Mouse (Mus musculus): ENCODE measurements at regions not wholly inside any gene's neighbourhood (a gene's known extent, or its start where the extent isn't known, plus 50 kb on each side); places are given as distances from the start of the nearest gene placed in this dataset.

GRCm38 (mm10) chr3:120217710-120218109 lies 433.4 kb upstream of the Ptbp2 start:
- no peak for ATAC-seq (replicated peaks in 1 of 2; ENCODE audit: insufficient read depth in 1 of 2, low FRiP score in 2 of 2, low TSS enrichment in 1 of 2, low read depth in 1 of 2, poor library complexity in 2 of 2, severe bottlenecking in 2 of 2)

GRCm38 (mm10) chr3:120214616-120215250 lies 430.5 kb upstream of the Ptbp2 start:
- no peak for ATAC-seq (replicated peaks in 1 of 2; ENCODE audit: insufficient read depth in 1 of 2, low FRiP score in 2 of 2, low TSS enrichment in 1 of 2, low read depth in 1 of 2, poor library complexity in 2 of 2, severe bottlenecking in 2 of 2)

GRCm38 (mm10) chr3:120199403-120199802 lies 415.1 kb upstream of the Ptbp2 start:
- no peak for ATAC-seq (replicated peaks in 1 of 2; ENCODE audit: insufficient read depth in 1 of 2, low FRiP score in 2 of 2, low TSS enrichment in 1 of 2, low read depth in 1 of 2, poor library complexity in 2 of 2, severe bottlenecking in 2 of 2)

DNA sequence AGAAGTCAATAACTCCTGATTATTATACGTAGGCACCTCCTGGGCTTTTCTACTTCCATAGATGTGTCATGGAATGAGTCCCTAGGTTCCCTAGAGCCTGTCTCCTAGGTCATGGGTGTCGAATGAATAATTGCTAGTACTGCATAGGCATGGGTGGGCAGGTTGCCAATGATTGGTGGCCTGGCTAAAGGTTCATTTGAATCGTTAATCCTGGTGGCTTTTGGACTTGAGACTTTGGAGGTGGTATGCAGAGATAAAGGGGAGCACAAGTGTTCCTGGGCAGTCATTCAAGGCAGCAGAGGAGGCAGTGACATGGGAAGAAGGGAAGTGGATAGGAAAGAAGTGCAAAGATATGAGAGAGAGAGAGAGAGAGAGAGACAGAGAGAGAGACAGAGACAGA lies 410.2 kb upstream of the Ptbp2 start:
- ATAC-seq (replicated peaks in 1 of 2; ENCODE audit: insufficient read depth in 1 of 2, low FRiP score in 2 of 2, low TSS enrichment in 1 of 2, low read depth in 1 of 2, poor library complexity in 2 of 2, severe bottlenecking in 2 of 2) = no peak

DNA sequence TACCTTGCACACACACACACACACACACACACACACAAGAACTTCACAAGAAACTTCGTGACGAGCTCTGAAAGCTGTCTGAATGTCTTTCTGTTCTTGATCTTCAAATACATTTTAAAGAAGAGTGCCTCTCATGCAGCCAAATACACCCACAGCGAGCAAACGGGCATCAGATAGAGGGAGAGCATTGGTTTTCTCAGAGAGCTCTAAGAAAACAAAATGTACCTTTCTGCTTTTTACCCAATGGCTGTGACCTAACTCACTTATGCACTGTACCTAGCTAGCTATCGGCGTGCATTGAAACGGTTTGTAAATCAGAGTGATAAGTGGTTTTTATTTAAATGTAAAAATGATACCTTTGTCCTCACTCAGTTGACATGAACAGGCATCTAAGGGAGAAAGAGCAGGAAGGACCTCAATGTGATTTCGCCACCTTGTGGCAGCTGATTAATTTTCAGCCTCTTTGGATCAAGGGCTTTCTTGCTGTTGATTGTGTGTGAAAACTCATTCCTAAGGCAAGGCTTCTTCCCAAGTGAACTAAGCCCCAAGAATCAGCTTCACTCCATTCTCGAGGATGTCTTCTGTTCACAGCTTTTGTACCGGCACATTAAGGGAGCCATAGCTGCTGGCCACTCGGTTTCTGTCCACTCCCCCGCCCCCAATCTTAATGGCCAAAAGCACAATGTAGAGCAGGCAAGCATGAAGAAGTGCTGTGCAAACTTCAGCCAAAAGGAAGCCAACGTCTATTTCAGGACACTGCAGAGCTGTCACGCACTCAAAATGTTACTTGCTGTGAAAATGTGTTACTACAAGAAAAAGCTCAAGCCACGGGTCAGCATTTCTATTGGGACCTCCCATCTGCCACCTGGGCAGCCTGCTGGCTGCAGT lies 408.4 kb upstream of the Ptbp2 start:
- peak; percentile 21 to 56; a peak in 1 of 4 replicates for ATAC-seq (replicated peaks in 1 of 2; ENCODE audit: insufficient read depth in 1 of 2, low FRiP score in 2 of 2, low TSS enrichment in 1 of 2, low read depth in 1 of 2, poor library complexity in 2 of 2, severe bottlenecking in 2 of 2)

- no peak for ATAC-seq (replicated peaks in 1 of 2; ENCODE audit: insufficient read depth in 1 of 2, low FRiP score in 2 of 2, low TSS enrichment in 1 of 2, low read depth in 1 of 2, poor library complexity in 2 of 2, severe bottlenecking in 2 of 2)
These were observed 405.3 kb upstream of the Ptbp2 start for GRCm38 (mm10) chr3:120189606-120190005.

GRCm38 (mm10) chr3:120180931-120181610 lies 396.8 kb upstream of the Ptbp2 start:
- no peak for ATAC-seq (replicated peaks in 1 of 2; ENCODE audit: insufficient read depth in 1 of 2, low FRiP score in 2 of 2, low TSS enrichment in 1 of 2, low read depth in 1 of 2, poor library complexity in 2 of 2, severe bottlenecking in 2 of 2)

- no peak for ATAC-seq (replicated peaks in 1 of 2; ENCODE audit: insufficient read depth in 1 of 2, low FRiP score in 2 of 2, low TSS enrichment in 1 of 2, low read depth in 1 of 2, poor library complexity in 2 of 2, severe bottlenecking in 2 of 2)
These were observed 391.4 kb upstream of the Ptbp2 start for GRCm38 (mm10) chr3:120175632-120176031.

Measured in hematopoietic stem cell, adult 5-6 weeks (primary cell).